Mouse (Mus musculus) cerebellum, adult 2 months (tissue): ENCODE measurements at regions not wholly inside any gene's neighbourhood (a gene's known extent, or its start where the extent isn't known, plus 50 kb on each side); places are given as distances from the start of the nearest gene placed in this dataset.

ENCODE experiments used
- CTCF ChIP-seq: fragments of 200-500 bp; IDR thresholded peaks from 2 replicates; pipeline ENCODE4 v1.5.1; 2011; ENCODE audit warnings: low read depth, mild to moderate bottlenecking, control low read depth, low read length, moderate library complexity, borderline replicate concordance; ENCODE audit not compliant: insufficient read depth
- POLR2A ChIP-seq: fragments of 200-500 bp; IDR thresholded peaks from 2 replicates; pipeline ENCODE4 v1.6.1; 2011; ENCODE audit warnings: low read length, control low read depth, borderline replicate concordance; ENCODE audit not compliant: insufficient read depth

DNA sequence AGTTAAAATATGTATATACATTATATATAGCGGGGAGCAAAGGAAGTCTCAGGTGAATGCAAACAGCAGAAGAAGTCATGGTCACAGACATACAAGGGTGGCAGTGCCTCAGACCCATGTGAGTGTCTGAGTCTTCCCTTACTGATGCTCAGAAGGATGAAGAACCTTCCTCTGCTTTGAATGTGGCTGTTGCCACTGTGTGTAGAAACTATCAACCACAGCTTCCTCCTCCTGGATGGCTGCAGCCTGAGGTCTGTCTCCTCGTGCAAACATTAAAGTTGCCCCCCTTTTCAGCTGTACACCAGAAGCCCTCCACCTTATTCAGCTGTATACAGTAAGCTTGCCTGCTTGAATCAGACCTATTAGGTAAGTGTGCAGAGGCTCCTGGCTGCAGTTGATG lies 79.4 kb upstream of the Tspan5 start:
- TF ChIP-seq CTCF (no peak), POLR2A (no peak)
